Mouse (Mus musculus): ENCODE data around the gene Glcci1. TPM values are rescaled to one million over a fixed set of nuclear protein-coding genes. Genes with fewer than 3 reads are reported as not detected.

Glcci1 gene
- total and polyA plus RNA-seq, 3 experiments: 1.9 to 3.5 (median 2.4) TPM

DNA sequence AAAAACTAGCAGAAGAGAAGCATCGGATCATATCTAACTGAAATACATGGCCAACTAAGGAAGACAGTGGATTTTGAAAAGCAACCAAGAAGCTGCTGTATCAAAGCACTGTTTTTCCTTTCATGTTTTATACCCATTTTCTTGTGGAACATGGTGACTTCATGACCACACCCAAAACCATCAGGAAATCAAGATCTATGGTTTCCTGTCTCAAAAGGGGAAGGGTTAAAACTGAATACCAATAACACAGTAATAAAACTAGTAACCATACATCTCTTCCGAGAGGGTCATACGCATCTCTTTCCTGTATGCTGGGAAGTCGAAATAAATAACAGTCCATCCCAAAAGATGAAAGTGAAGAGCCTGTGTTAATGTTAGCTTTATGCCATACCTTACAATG, 123.3 kb downstream of the Glcci1 start:
- no peaks in the 10 kb centered on the region for H3K27me3 ChIP-seq (replicated peaks)
- in situ Hi-C loops (cut with MboI; ENCODE audit: low pct_ligation_motif_present, low pct_unique_long_range_greater_than_20kb, low sequenced_read_pairs): no loop called here
- H3K4me2 ChIP-seq (ENCODE audit: insufficient read depth, low read depth, poor library complexity, severe bottlenecking): no peak overlapping the region
- H3K79me2 ChIP-seq (replicated peaks; ENCODE audit: control insufficient read depth, extremely low read depth, insufficient read depth, poor library complexity, severe bottlenecking): no peaks in the 10 kb centered on the region
- DNase-seq (ENCODE audit: extremely low read depth): no peak
- peaks cover 8 to 36% of the 10 kb centered on the region in 2 experiments for H3K4me1 ChIP-seq (ENCODE audit: control insufficient read depth in 1 of 2, insufficient read depth in 2 of 2)
- H3K4me3 ChIP-seq (replicated peaks in 1 of 3; ENCODE audit: low read depth in 2 of 3, low read length in 2 of 3, poor library complexity in 1 of 3): no peak overlapping the region
- no peak overlapping the region for H3K27ac ChIP-seq (ENCODE audit: insufficient read depth, low read depth)
- TF ChIP-seq POLR2A (IDR thresholded peaks at IDR 0.05; ENCODE audit: low read depth, low read length) (no peak), HCFC1 (IDR thresholded peaks at IDR 0.05; ENCODE audit: low read depth, low read length) (no peak), MEF2A (IDR thresholded peaks at IDR 0.05; ENCODE audit: borderline replicate concordance, low read depth, low read length) (no peak), RAD21 (IDR thresholded peaks at IDR 0.05; ENCODE audit: low read depth, low read length) (no peak), UBTF (IDR thresholded peaks at IDR 0.05; ENCODE audit: low read depth, low read length) (no peak), ZKSCAN1 (IDR thresholded peaks at IDR 0.05; ENCODE audit: borderline replicate concordance, low read depth, low read length) (no peak), CHD2 (IDR thresholded peaks at IDR 0.05; ENCODE audit: low read length) (no peak), MYC (IDR thresholded peaks at IDR 0.05; ENCODE audit: low read depth, low read length) (no peak), USF2 (conservative IDR thresholded peaks at IDR 0.05; ENCODE audit: low read depth, low read length) (no peak), RCOR1 (conservative IDR thresholded peaks at IDR 0.05; ENCODE audit: low read depth, low read length) (no peak)
- H3K9ac ChIP-seq (ENCODE audit: insufficient read depth, low read depth): no peak overlapping the region
- no peaks in the 10 kb centered on the region for H3K9me3 ChIP-seq (replicated peaks; ENCODE audit: low read length)
- dilution Hi-C loops (cut with MboI; ENCODE audit: extremely low pct_ligation_motif_present, extremely low pct_unique_long_range_greater_than_20kb, low sequenced_read_pairs): no loop called here
- no peaks in the 10 kb centered on the region for H3K36me3 ChIP-seq (replicated peaks in 1 of 2; ENCODE audit: control insufficient read depth in 1 of 2, insufficient read depth in 1 of 2, low read length in 1 of 2)

DNA sequence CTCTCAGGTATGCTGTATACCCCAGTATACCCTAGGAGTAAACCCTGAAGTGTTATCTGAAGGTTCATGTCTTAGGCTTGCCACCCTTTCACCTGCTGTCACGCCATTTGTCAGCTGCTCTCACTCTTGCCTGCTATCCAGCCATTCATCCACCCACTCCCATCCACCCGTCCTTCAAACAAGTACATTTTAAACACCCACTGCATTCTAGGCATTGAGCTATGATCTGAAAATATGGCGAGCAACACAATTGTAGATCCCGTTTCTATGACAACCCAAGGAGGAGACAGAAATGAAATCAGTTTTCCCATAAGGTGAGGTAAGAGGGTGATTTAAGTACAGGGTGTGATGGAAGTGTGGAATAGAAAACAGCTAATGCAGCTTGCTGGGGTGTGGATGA, 128.7 kb downstream of the Glcci1 start:
- no peak for TF ChIP-seq TCF12 (IDR thresholded peaks at IDR 0.05; ENCODE audit: low read depth, low read length)
- no peak for TF ChIP-seq CHD2 (IDR thresholded peaks at IDR 0.05; ENCODE audit: low read length)
- no peak for TF ChIP-seq POLR2A (IDR thresholded peaks at IDR 0.05; ENCODE audit: low read depth, low read length)
- no peak for TF ChIP-seq ZNF384 (IDR thresholded peaks at IDR 0.05; ENCODE audit: low read depth, low read length)
- no peak for TF ChIP-seq RAD21 (IDR thresholded peaks at IDR 0.05; ENCODE audit: low read depth, low read length)
- TF ChIP-seq ZKSCAN1 (IDR thresholded peaks at IDR 0.05; ENCODE audit: borderline replicate concordance, low read depth, low read length): no peak
- Histone ChIP-seq H3K27ac (ENCODE audit: insufficient read depth, low read depth) (no peak overlapping the region), H3K36me3 (replicated peaks in 1 of 2; ENCODE audit: control insufficient read depth in 1 of 2, insufficient read depth in 1 of 2, low read length in 1 of 2) (no peaks in the 10 kb centered on the region), H3K9me3 (replicated peaks; ENCODE audit: low read length) (no peaks in the 10 kb centered on the region), H3K79me2 (replicated peaks; ENCODE audit: control insufficient read depth, extremely low read depth, insufficient read depth, poor library complexity, severe bottlenecking) (no peaks in the 10 kb centered on the region), H3K9ac (ENCODE audit: insufficient read depth, low read depth) (no peak overlapping the region), H3K4me2 (ENCODE audit: insufficient read depth, low read depth, poor library complexity, severe bottlenecking) (no peak overlapping the region), H3K27me3 (replicated peaks) (no peaks in the 10 kb centered on the region), H3K4me3 (replicated peaks in 1 of 3; ENCODE audit: low read depth in 2 of 3, low read length in 2 of 3, poor library complexity in 1 of 3) (no peak overlapping the region), H3K4me1 (ENCODE audit: control insufficient read depth in 1 of 2, insufficient read depth in 2 of 2) (peaks cover 18 to 35% of the 10 kb centered on the region in 2 experiments)
- no peak for DNase-seq (ENCODE audit: extremely low read depth)
- dilution Hi-C loops (cut with MboI; ENCODE audit: extremely low pct_ligation_motif_present, extremely low pct_unique_long_range_greater_than_20kb, low sequenced_read_pairs): no loop called here
- in situ Hi-C loops (cut with MboI; ENCODE audit: low pct_ligation_motif_present, low pct_unique_long_range_greater_than_20kb, low sequenced_read_pairs): no loop called here

DNA sequence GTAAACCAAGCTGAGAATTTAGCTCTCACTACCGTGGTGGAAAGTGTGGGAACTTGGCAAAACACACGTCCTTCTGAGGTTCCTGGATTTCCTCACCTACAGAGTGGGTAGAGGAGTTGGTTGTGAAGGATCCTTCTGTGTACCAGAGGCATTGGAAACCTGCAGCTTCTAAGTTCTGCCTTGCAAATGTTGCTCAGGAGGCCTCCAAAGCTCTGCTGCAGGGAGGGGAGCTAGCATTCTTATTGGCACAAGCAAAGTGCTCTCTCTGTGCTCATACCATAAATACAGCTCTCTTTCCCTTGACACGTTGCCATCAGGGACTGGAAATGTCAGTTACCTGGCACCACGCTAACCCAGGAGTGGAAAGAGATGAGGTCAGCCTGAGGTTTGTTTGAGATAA, 129.5 kb downstream of the Glcci1 start:
- no peak for DNase-seq (ENCODE audit: extremely low read depth)
- Histone ChIP-seq H3K79me2 (replicated peaks; ENCODE audit: control insufficient read depth, extremely low read depth, insufficient read depth, poor library complexity, severe bottlenecking) (no peaks in the 10 kb centered on the region), H3K9me3 (replicated peaks; ENCODE audit: low read length) (no peaks in the 10 kb centered on the region), H3K4me1 (ENCODE audit: control insufficient read depth in 1 of 2, insufficient read depth in 2 of 2) (peaks cover 18 to 35% of the 10 kb centered on the region in 2 experiments), H3K4me2 (ENCODE audit: insufficient read depth, low read depth, poor library complexity, severe bottlenecking) (no peak overlapping the region), H3K27me3 (replicated peaks) (no peaks in the 10 kb centered on the region), H3K27ac (ENCODE audit: insufficient read depth, low read depth) (no peak overlapping the region), H3K36me3 (replicated peaks in 1 of 2; ENCODE audit: control insufficient read depth in 1 of 2, insufficient read depth in 1 of 2, low read length in 1 of 2) (no peaks in the 10 kb centered on the region), H3K4me3 (replicated peaks in 1 of 3; ENCODE audit: low read depth in 2 of 3, low read length in 2 of 3, poor library complexity in 1 of 3) (no peak overlapping the region), H3K9ac (ENCODE audit: insufficient read depth, low read depth) (no peak overlapping the region)
- in situ Hi-C loops (cut with MboI; ENCODE audit: low pct_ligation_motif_present, low pct_unique_long_range_greater_than_20kb, low sequenced_read_pairs) (no loop called here), dilution Hi-C loops (cut with MboI; ENCODE audit: extremely low pct_ligation_motif_present, extremely low pct_unique_long_range_greater_than_20kb, low sequenced_read_pairs) (no loop called here)
- no peak for TF ChIP-seq NRF1 (IDR thresholded peaks at IDR 0.05; ENCODE audit: low read depth, low read length)
